Mouse (Mus musculus): ENCODE measurements around the gene Tmem131. TPM values are rescaled to one million over a fixed set of nuclear protein-coding genes. Genes with fewer than 3 reads are reported as not detected.

Gene Tmem131
- polyA plus RNA-seq, 1 experiment from 2014 or later = 13.2 TPM

DNA sequence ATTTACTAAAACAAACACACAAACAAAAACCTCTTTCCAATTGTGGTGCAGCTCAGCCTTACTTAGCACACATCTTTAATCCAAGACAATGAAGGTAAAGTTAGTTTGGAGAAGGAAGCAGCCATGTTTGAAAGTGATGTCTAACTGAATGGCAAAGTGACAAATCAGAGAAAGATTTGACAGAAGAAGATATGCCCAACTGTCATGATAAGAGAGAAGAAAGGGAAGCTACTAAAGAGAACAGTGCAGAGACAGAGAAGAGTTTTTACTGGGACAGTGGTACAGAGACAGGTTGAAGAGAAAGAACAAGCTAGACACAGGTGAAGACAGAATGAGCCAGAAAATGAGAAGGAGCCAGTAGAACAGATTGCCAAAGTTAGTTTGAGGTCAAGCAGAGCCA, 19.6 kb downstream of the Tmem131 start:
- Histone ChIP-seq H3K4me1 (replicated peaks) (peaks cover 39% of the 10 kb centered on the region), H3K27ac (no peak overlapping the region), H3K4me2 (replicated peaks) (no peak overlapping the region), H3K4me3 (replicated peaks) (no peak overlapping the region), H3K27me3 (no peaks in the 10 kb centered on the region), H3K36me3 (no peaks in the 10 kb centered on the region), H3K9me3 (no peaks in the 10 kb centered on the region), H3K9ac (replicated peaks) (no peak overlapping the region)
- ATAC-seq = no peak

- Histone ChIP-seq H3K4me1 (replicated peaks) (peaks cover 44% of the 10 kb centered on the region), H3K27ac (no peak overlapping the region), H3K9me3 (no peaks in the 10 kb centered on the region), H3K4me2 (replicated peaks) (no peak overlapping the region), H3K36me3 (no peaks in the 10 kb centered on the region), H3K4me3 (replicated peaks) (no peak overlapping the region), H3K27me3 (no peaks in the 10 kb centered on the region), H3K9ac (replicated peaks) (no peak overlapping the region)
- no peak for ATAC-seq
- WGBS = 96% methylated on average over 4 of the region's 4 CpGs
These were observed 20.6 kb downstream of the Tmem131 start for GRCm38 (mm10) chr1:36922623-36923421.

- no peak overlapping the region for H3K4me2 ChIP-seq (replicated peaks)
- H3K27ac ChIP-seq = peak overlapping the region; percentile 26; the same call in 1 of the 2 replicates
- no peaks in the 10 kb centered on the region for H3K9me3 ChIP-seq
- 42% methylated on average over 15 of the region's 15 CpGs for WGBS
- peak; percentile 69 for ATAC-seq
- H3K36me3 ChIP-seq = no peaks in the 10 kb centered on the region
- peaks cover 44% of the 10 kb centered on the region for H3K4me1 ChIP-seq (replicated peaks)
- no peak overlapping the region for H3K9ac ChIP-seq (replicated peaks)
- no peaks in the 10 kb centered on the region for H3K27me3 ChIP-seq
- no peak overlapping the region for H3K4me3 ChIP-seq (replicated peaks)
These were observed 21.7 kb downstream of the Tmem131 start for GRCm38 (mm10) chr1:36921614-36922393.

DNA sequence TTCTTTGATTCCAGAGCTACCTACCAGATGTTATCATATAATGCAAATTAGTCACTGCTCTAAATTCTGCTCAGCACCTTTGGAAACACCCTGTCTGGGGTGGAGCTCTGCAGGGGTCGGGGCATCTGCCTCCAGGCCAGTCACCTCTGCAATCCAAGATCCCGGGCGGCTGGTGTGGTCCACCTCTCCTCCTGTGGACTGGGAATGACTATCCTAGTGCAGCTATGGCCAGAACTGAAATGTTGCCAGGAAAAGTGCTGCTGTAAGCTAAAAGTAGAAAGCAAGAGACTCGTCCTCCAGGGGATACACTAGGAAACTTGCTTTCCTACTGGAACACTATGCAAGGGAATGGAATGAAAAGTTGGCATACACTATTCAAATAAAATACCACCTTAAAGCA, 22.7 kb downstream of the Tmem131 start:
- Histone ChIP-seq H3K9ac (replicated peaks) (no peak overlapping the region), H3K4me2 (replicated peaks) (no peak overlapping the region), H3K36me3 (no peaks in the 10 kb centered on the region), H3K27ac (no peak overlapping the region), H3K4me1 (replicated peaks) (peaks cover 44% of the 10 kb centered on the region), H3K9me3 (no peaks in the 10 kb centered on the region), H3K4me3 (replicated peaks) (no peak overlapping the region), H3K27me3 (no peaks in the 10 kb centered on the region)
- 77% methylated on average over 4 of the region's 4 CpGs for WGBS
- ATAC-seq = no peak

- H3K27ac ChIP-seq = no peak overlapping the region
- H3K36me3 ChIP-seq = no peaks in the 10 kb centered on the region
- no peak for ATAC-seq
- H3K4me2 ChIP-seq (replicated peaks) = no peak overlapping the region
- peaks cover 44% of the 10 kb centered on the region for H3K4me1 ChIP-seq (replicated peaks)
- no peak overlapping the region for H3K4me3 ChIP-seq (replicated peaks)
- H3K27me3 ChIP-seq = no peaks in the 10 kb centered on the region
- no peaks in the 10 kb centered on the region for H3K9me3 ChIP-seq
- 59% methylated on average over 3 of the region's 3 CpGs for WGBS
- H3K9ac ChIP-seq (replicated peaks) = no peak overlapping the region
These were observed 23.2 kb downstream of the Tmem131 start for GRCm38 (mm10) chr1:36920154-36920716.

DNA sequence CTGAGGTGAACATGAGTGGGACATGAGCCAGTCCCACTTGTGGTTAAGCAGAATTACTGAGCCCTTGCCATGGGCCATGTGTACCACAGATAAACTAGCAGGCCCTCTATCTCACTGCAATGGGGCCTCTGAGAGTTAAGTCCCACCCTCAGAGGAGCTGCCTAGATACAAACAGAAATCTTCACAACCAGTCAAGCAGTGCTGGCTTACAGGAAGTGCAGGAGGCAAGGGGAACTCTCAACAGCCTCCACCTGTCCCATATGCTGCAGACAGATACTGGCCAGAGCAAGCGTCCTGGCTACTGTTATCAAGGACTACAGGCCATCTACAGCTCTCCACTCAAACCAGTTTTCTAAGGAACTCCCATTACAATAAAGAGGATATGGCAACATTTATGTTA, 23.7 kb downstream of the Tmem131 start:
- Histone ChIP-seq H3K27me3 (no peaks in the 10 kb centered on the region), H3K9me3 (no peaks in the 10 kb centered on the region), H3K4me2 (replicated peaks) (no peak overlapping the region), H3K4me3 (replicated peaks) (no peak overlapping the region), H3K4me1 (replicated peaks) (peaks cover 44% of the 10 kb centered on the region), H3K27ac (no peak overlapping the region), H3K36me3 (no peaks in the 10 kb centered on the region), H3K9ac (replicated peaks) (no peak overlapping the region)
- 86% methylated on average over 1 of the region's 1 CpGs for WGBS
- ATAC-seq = no peak

DNA sequence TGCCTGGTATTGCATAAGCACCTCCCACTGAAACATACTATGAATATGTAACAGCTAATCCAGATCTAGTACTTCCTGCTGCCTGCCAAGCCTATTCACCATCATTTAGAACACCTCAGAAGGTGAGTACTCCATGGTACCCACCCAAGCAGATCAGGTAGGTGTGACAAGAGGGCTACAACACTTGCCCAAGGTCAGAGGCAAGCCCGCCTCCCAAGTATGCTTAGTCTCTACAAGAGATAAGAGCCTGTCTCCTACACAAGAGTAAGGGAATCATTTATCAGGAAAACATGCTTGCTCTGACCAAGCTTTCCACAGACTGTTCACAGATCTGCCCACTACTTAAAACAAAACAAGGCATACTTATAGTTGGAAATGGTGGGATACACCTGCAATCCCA, 26.0 kb downstream of the Tmem131 start:
- Histone ChIP-seq H3K4me2 (replicated peaks) (no peak overlapping the region), H3K4me1 (replicated peaks) (peaks cover 38% of the 10 kb centered on the region), H3K36me3 (no peaks in the 10 kb centered on the region), H3K9ac (replicated peaks) (no peak overlapping the region), H3K27me3 (no peaks in the 10 kb centered on the region), H3K4me3 (replicated peaks) (no peak overlapping the region), H3K9me3 (no peaks in the 10 kb centered on the region), H3K27ac (no peak overlapping the region)
- ATAC-seq = no peak
- 93% methylated on average over 1 of the region's 1 CpGs for WGBS

DNA sequence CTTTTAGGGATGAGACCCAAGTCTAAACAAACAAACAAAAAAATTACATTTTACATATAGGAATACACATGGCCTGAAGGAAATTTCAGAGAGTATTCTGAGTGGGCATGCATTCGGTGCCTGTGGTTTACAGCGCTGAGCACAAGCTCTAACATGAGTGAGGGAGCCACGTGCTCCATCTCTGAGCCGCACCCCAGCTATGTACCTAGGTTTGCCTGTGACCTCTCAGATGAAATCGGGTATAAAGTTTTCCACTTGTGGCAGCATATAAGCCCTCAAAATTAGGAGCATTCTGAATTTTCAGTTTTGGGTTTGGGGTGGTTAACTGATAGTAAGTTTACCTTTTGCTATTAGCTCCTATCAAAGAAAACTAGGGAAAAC, 28.3 kb downstream of the Tmem131 start:
- no peaks in the 10 kb centered on the region for H3K27me3 ChIP-seq
- H3K4me2 ChIP-seq (replicated peaks) = no peak overlapping the region
- 95% methylated on average over 5 of the region's 5 CpGs for WGBS
- ATAC-seq = no peak
- no peaks in the 10 kb centered on the region for H3K9me3 ChIP-seq
- no peak overlapping the region for H3K4me3 ChIP-seq (replicated peaks)
- H3K4me1 ChIP-seq (replicated peaks) = peaks cover 19% of the 10 kb centered on the region
- no peaks in the 10 kb centered on the region for H3K36me3 ChIP-seq
- H3K27ac ChIP-seq = no peak overlapping the region
- H3K9ac ChIP-seq (replicated peaks) = no peak overlapping the region

- H3K4me3 ChIP-seq (replicated peaks) = no peak overlapping the region
- H3K27me3 ChIP-seq = no peaks in the 10 kb centered on the region
- no peaks in the 10 kb centered on the region for H3K36me3 ChIP-seq
- H3K27ac ChIP-seq = no peak overlapping the region
- H3K9me3 ChIP-seq = no peaks in the 10 kb centered on the region
- 62% methylated on average over 7 of the region's 7 CpGs for WGBS
- H3K4me1 ChIP-seq (replicated peaks) = peaks cover 17% of the 10 kb centered on the region
- ATAC-seq = no peak
- no peak overlapping the region for H3K9ac ChIP-seq (replicated peaks)
- H3K4me2 ChIP-seq (replicated peaks) = no peak overlapping the region
These were observed 28.8 kb downstream of the Tmem131 start for GRCm38 (mm10) chr1:36914455-36915199.

DNA sequence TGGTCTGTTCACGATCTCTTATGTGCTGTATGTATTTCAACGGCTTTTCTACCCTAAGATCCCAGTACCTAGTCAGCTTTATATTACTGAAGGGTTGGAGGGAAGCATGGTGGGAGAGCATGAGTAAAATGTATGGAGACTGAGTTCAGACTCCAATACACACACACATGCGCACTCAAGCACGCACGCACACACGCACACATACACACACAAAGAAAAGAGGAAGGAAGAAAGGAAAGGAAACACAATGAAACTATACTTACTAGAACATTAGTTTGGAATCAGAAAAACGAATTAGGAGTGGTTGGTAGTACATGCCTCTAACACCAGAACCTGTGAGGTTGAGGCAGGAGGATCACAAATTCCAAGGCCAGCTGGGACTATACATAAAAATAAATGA, 29.7 kb downstream of the Tmem131 start:
- Histone ChIP-seq H3K9ac (replicated peaks) (no peak overlapping the region), H3K27ac (no peak overlapping the region), H3K9me3 (no peaks in the 10 kb centered on the region), H3K4me3 (replicated peaks) (no peak overlapping the region), H3K36me3 (no peaks in the 10 kb centered on the region), H3K4me2 (replicated peaks) (no peak overlapping the region), H3K4me1 (replicated peaks) (peaks cover 11% of the 10 kb centered on the region; the same call in 1 of the 2 replicates), H3K27me3 (no peaks in the 10 kb centered on the region)
- no peak for ATAC-seq
- 94% methylated on average over 7 of the region's 7 CpGs for WGBS

- Histone ChIP-seq H3K4me3 (replicated peaks) (no peak overlapping the region), H3K9me3 (no peaks in the 10 kb centered on the region), H3K36me3 (no peaks in the 10 kb centered on the region), H3K4me2 (replicated peaks) (no peak overlapping the region), H3K27me3 (no peaks in the 10 kb centered on the region), H3K27ac (no peak overlapping the region), H3K4me1 (replicated peaks) (peaks cover 7% of the 10 kb centered on the region; the same call in 1 of the 2 replicates), H3K9ac (replicated peaks) (no peak overlapping the region)
- ATAC-seq = no peak
- 91% methylated on average over 1 of the region's 1 CpGs for WGBS
These were observed 31.2 kb downstream of the Tmem131 start for GRCm38 (mm10) chr1:36912239-36912638.

GRCm38 (mm10) chr1:36911603-36912002, 31.9 kb downstream of the Tmem131 start:
- Histone ChIP-seq H3K4me1 (replicated peaks) (peaks cover 7% of the 10 kb centered on the region; the same call in 1 of the 2 replicates), H3K4me2 (replicated peaks) (no peak overlapping the region), H3K36me3 (no peaks in the 10 kb centered on the region), H3K9ac (replicated peaks) (no peak overlapping the region), H3K9me3 (no peaks in the 10 kb centered on the region), H3K27ac (no peak overlapping the region), H3K4me3 (replicated peaks) (no peak overlapping the region), H3K27me3 (no peaks in the 10 kb centered on the region)
- no peak for ATAC-seq
- 85% methylated on average over 3 of the region's 3 CpGs for WGBS

Data from midbrain, embryonic 13.5 days (tissue).